Mouse (Mus musculus) hindbrain, postnatal 0 days (tissue): ENCODE results near the gene Itga6. TPM values are rescaled to one million over a fixed set of nuclear protein-coding genes. Genes with fewer than 3 reads are reported as not detected.
"Not testable (repeated sequence)": the region's sequence is repeated elsewhere in the genome, so short reads cannot be mapped to it uniquely, and the experiment has no call there.

Experiments
- ATAC-seq: fragments of 200-750 bp; cut with Nextera tagmentation; 2 replicates; pipeline ENCODE4 v1.8.0; 2017; ENCODE audit warnings: mild to moderate bottlenecking, moderate TSS enrichment, moderate library complexity
- DNase-seq: peaks from one replicate; pipeline ENCODE4 v3.0.0-alpha.2; 2015; ENCODE audit warnings: low spot score
- H3K27ac ChIP-seq: fragments of 300-500 bp; sonication (generic); 2 replicates; pipeline ENCODE4 v1.5.1; 2014; ENCODE audit warnings: mild to moderate bottlenecking
- H3K27me3 ChIP-seq: fragments of 300-500 bp; sonication (generic); 2 replicates; pipeline ENCODE4 v1.6.1; 2014; ENCODE audit warnings: low read length, mixed read lengths; ENCODE audit not compliant: insufficient read depth
- H3K36me3 ChIP-seq: fragments of 300-500 bp; sonication (generic); 2 replicates; pipeline ENCODE4 v1.6.1; 2014; ENCODE audit warnings: low read length, mixed read lengths; ENCODE audit not compliant: insufficient read depth
- H3K4me1 ChIP-seq: fragments of 300-500 bp; sonication (generic); 2 replicates; pipeline ENCODE4 v1.6.1; 2014; ENCODE audit warnings: antibody characterized with exemption, low read length, mixed read lengths; ENCODE audit not compliant: insufficient read depth
- H3K4me2 ChIP-seq: fragments of 300-500 bp; sonication (generic); 2 replicates; pipeline ENCODE4 v1.6.1; 2014; ENCODE audit warnings: low read depth, mild to moderate bottlenecking, low read length, moderate library complexity, mixed read lengths
- H3K4me3 ChIP-seq: fragments of 300-500 bp; sonication (generic); 2 replicates; pipeline ENCODE4 v1.5.1; 2014; ENCODE audit warnings: low read length
- H3K9ac ChIP-seq: fragments of 300-500 bp; sonication (generic); replicated peaks from 2 replicates; pipeline ENCODE4 v1.6.1; 2014; ENCODE audit warnings: mild to moderate bottlenecking, low read length, moderate library complexity, mixed read lengths
- H3K9me3 ChIP-seq: fragments of 300-500 bp; sonication (generic); 2 replicates; pipeline ENCODE4 v1.6.1; 2016; ENCODE audit warnings: low read length, mixed read lengths
- CTCF ChIP-seq: IDR thresholded peaks from 2 replicates; pipeline ENCODE4 v1.5.1; 2016; ENCODE audit warnings: antibody characterized with exemption, control low read depth, low read depth
- WGBS: fragments of 180-500 bp; shearing (Covaris S2); extraction: QIAGEN DNeasy Blood & Tissue Kit; methylation state at CpG from one replicate; pipeline ENCODE4 v1.1.7; 2014; 5-methylcytosine and 5-hydroxymethylcytosine counted together
- polyA plus RNA-seq: library from polyadenylated mRNA; unstranded; fragments of >200 nt; fragmentation: Nextera tagmentation; extraction: Ambion mirVana; gene quantifications from 2 replicates; pipeline ENCODE4 v1.2.1, GENCODE M21; 2015
- total RNA-seq: library from RNA; depleted of rRNA; stranded (reverse); fragments of >200 nt; gene quantifications from 2 replicates; pipeline ENCODE4 v1.2.3, GENCODE M21; 2014; rRNA removed

Itga6 gene
- total and polyA plus RNA-seq, 2 experiments from 2014 or later: 20.0 to 46.7 TPM

DNA sequence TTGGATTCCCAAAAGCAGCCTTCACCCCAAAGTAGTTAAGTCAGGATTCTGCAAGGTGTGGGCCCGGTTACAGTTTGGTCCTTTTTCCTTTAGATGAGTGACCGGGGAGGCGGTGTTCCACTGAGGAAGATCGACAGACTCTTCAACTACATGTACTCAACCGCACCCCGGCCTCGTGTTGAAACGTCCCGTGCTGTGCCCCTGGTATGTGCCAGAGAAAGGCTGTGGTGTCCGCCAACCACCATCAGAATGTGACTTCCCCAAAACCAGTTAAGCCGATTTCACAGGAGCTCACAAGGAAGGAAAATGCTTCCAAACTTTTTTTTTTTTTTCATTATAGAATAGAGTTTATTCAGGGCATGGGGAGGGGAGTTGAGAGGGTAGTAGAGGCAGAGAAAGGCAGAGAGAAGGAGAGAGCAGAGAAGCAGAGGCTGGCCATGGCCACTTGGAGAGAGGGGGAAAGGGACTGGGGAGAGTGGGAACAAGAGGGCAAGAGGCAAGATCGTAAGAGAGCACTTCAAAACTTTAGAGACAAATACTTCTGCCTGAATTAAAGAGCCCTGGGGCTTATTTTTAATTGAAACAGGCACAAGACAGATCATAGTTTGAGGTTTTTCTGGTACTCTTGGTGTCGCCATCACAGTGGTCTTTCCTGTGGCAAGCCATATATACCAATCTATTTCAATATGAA lies 150.3 kb downstream of the Itga6 start:
- 91% methylated on average over 13 of the region's 13 CpGs for WGBS
- no peak overlapping the region for H3K4me2 ChIP-seq
- no peak for ATAC-seq
- no peak overlapping the region for H3K9ac ChIP-seq
- no peak overlapping the region for H3K4me3 ChIP-seq
- no peaks in the 10 kb centered on the region for H3K9me3 ChIP-seq
- TF ChIP-seq CTCF: no peak
- DNase-seq: no peak
- H3K36me3 ChIP-seq: peaks cover 6% of the 10 kb centered on the region
- H3K4me1 ChIP-seq: no peaks in the 10 kb centered on the region
- H3K27me3 ChIP-seq: no peaks in the 10 kb centered on the region
- H3K27ac ChIP-seq: no peak overlapping the region

DNA sequence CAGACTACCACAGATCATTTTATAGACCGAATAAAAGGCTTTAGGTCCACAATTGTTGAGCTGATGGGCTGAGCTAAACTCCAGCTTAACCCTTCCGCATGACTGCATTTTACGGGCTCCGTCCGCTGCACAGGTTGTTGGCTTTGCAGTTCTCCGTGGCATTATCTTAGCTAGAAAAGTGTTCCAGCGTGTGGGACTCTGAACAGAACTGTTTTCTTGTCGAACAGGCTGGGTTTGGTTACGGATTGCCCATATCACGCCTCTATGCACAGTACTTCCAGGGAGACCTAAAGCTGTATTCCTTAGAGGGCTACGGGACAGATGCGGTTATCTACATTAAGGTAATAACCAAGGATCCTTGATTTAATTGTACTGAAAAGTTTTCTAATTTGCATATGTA lies 152.0 kb downstream of the Itga6 start:
- H3K4me3 ChIP-seq: no peak overlapping the region

GRCm38 (mm10) chr2:71898335-71898856 lies 153.0 kb downstream of the Itga6 start:
- ATAC-seq: no peak
- Histone ChIP-seq H3K9ac (no peak overlapping the region), H3K4me1 (no peaks in the 10 kb centered on the region), H3K9me3 (no peaks in the 10 kb centered on the region), H3K4me2 (no peak overlapping the region), H3K36me3 (peaks cover 6% of the 10 kb centered on the region), H3K27me3 (no peaks in the 10 kb centered on the region), H3K4me3 (no peak overlapping the region), H3K27ac (no peak overlapping the region)
- 49% methylated on average over 7 of the region's 8 CpGs for WGBS
- DNase-seq: peak; percentile 86
- peak; percentile 88 for TF ChIP-seq CTCF

More for the DNA sequence above, 152.0 kb downstream of the Itga6 start:
- H3K4me1 ChIP-seq: no peaks in the 10 kb centered on the region
- H3K27me3 ChIP-seq: no peaks in the 10 kb centered on the region
- H3K9ac ChIP-seq: no peak overlapping the region
- no peak overlapping the region for H3K27ac ChIP-seq
- ATAC-seq (no peak), DNase-seq (no peak)
- 62% methylated on average over 12 of the region's 12 CpGs for WGBS
- TF ChIP-seq CTCF: no peak
- no peaks in the 10 kb centered on the region for H3K9me3 ChIP-seq
- peaks cover 6% of the 10 kb centered on the region for H3K36me3 ChIP-seq
- H3K4me2 ChIP-seq: no peak overlapping the region

- TF ChIP-seq CTCF: no peak
- Histone ChIP-seq H3K36me3 (peaks cover 6% of the 10 kb centered on the region), H3K27me3 (no peaks in the 10 kb centered on the region), H3K9me3 (no peaks in the 10 kb centered on the region), H3K4me3 (no peak overlapping the region), H3K4me1 (no peaks in the 10 kb centered on the region), H3K4me2 (no peak overlapping the region), H3K9ac (no peak overlapping the region), H3K27ac (no peak overlapping the region)
- ATAC-seq (no peak), DNase-seq (no peak)
- 81% methylated on average over 15 of the region's 15 CpGs for WGBS
These were observed 154.5 kb downstream of the Itga6 start for GRCm38 (mm10) chr2:71899886-71900285.

DNA sequence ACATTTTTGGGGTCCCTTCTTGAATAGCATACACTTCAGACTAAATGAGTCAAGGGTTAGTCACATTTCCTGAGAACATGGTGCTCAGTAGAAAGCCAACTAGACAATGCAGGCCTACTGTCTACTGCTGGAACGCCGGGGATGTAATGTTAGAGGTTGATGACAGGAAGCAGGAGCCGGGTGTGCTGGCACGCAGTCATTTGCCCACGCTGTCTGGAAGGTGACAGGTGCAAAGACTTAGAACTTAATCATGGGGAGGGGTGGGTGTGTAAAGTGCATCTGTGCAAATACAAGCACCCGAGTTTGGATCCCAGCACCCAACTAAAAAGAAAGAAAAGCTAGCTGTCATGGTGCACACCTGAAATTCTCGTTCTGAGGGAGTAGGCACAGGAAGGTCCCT lies 159.7 kb downstream of the Itga6 start:
- H3K27me3 ChIP-seq: no peaks in the 10 kb centered on the region
- TF ChIP-seq CTCF: no peak
- no peak overlapping the region for H3K27ac ChIP-seq
- no peak for DNase-seq
- no peaks in the 10 kb centered on the region for H3K4me1 ChIP-seq
- ATAC-seq: no peak
- no peaks in the 10 kb centered on the region for H3K9me3 ChIP-seq
- H3K9ac ChIP-seq: no peak overlapping the region
- peaks cover 3% of the 10 kb centered on the region for H3K36me3 ChIP-seq
- no peak overlapping the region for H3K4me3 ChIP-seq
- no peak overlapping the region for H3K4me2 ChIP-seq
- WGBS: 86% methylated on average over 7 of the region's 7 CpGs

DNA sequence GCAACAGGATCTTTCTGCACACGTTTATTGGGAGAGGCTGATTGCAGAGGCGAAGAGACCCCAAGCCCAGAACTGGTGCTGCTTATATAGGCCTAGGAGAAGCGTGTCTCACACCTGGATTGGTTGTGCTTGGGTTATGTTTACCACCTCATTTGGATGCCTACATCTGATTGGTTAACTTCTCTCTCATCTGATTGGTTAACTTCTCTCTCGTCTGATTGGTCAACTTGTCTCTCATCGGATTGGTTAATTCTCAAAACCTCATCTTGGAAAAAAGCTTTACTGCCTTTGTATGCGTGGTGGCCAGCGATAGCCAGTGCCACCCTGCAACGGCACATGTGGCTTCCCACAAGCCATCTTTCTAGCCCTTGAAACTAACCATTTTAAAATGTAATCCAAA lies 160.9 kb downstream of the Itga6 start:
- not testable (repeated sequence) for H3K27me3 ChIP-seq, H3K9me3 ChIP-seq, H3K4me3 ChIP-seq, ATAC-seq, H3K9ac ChIP-seq, H3K4me2 ChIP-seq, H3K36me3 ChIP-seq, H3K27ac ChIP-seq, H3K4me1 ChIP-seq, DNase-seq
- WGBS: 92% methylated on average over 8 of the region's 8 CpGs

Other genes with a start within 250 kb of the Itga6 start
- 2.5 and 3.5 TPM in 2 replicates for gene Dlx1, start 217.5 kb upstream of the Itga6 start, total RNA-seq
- gene Dlx1, start 217.5 kb upstream of the Itga6 start, polyA plus RNA-seq: not detected in 2 replicates
- gene Dlx2, start 198.9 kb upstream of the Itga6 start, total RNA-seq: 0.97 TPM in 1 of 2 replicates, not detected in the other
- 0.21 and 0.26 TPM in 2 replicates for gene Dlx2, start 198.9 kb upstream of the Itga6 start, polyA plus RNA-seq
- 51.7 and 53.4 TPM in 2 replicates for gene Pdk1, start 127.6 kb downstream of the Itga6 start, total RNA-seq
- 18.5 and 19.7 TPM in 2 replicates for gene Pdk1, start 127.6 kb downstream of the Itga6 start, polyA plus RNA-seq
- gene Rapgef4, start 235.6 kb downstream of the Itga6 start, total RNA-seq: 55.2 and 104 TPM in 2 replicates
- gene Rapgef4, start 235.6 kb downstream of the Itga6 start, polyA plus RNA-seq: 42.5 and 47.3 TPM in 2 replicates